Mouse (Mus musculus) forebrain, embryonic 12.5 days (tissue): ENCODE results near the gene Kif17. TPM values are rescaled to one million over a fixed set of nuclear protein-coding genes. Genes with fewer than 3 reads are reported as not detected.
A peak's percentile ranks its signal among the peaks of the same experiment; 100 is the strongest.

ENCODE experiments used
- ATAC-seq: fragments of 200-750 bp; cut with Nextera tagmentation; 2 replicates; pipeline ENCODE4 v1.8.0; 2017; ENCODE audit warnings: moderate TSS enrichment; ENCODE audit not compliant: low FRiP score
- H3K27ac ChIP-seq: fragments of 300-500 bp; sonication (generic); 2 replicates; pipeline ENCODE4 v1.5.1; 2016; ENCODE audit warnings: mild to moderate bottlenecking
- H3K27me3 ChIP-seq: fragments of 300-500 bp; sonication (generic); 2 replicates; pipeline ENCODE4 v1.6.1; 2016; ENCODE audit warnings: mild to moderate bottlenecking
- H3K36me3 ChIP-seq: fragments of 300-500 bp; sonication (generic); replicated peaks from 2 replicates; pipeline ENCODE4 v1.6.1; 2016; ENCODE audit warnings: mild to moderate bottlenecking
- H3K4me1 ChIP-seq: fragments of 300-500 bp; sonication (generic); 2 replicates; pipeline ENCODE4 v1.6.1; 2016
- H3K4me2 ChIP-seq: fragments of 300-500 bp; sonication (generic); 2 replicates; pipeline ENCODE4 v1.6.1; 2016; ENCODE audit warnings: mild to moderate bottlenecking, moderate library complexity
- H3K4me3 ChIP-seq: fragments of 300-500 bp; sonication (generic); replicated peaks from 2 replicates; pipeline ENCODE4 v1.5.1; 2016; ENCODE audit warnings: mild to moderate bottlenecking
- H3K9ac ChIP-seq: fragments of 300-500 bp; sonication (generic); 2 replicates; pipeline ENCODE4 v1.6.1; 2016; ENCODE audit warnings: mild to moderate bottlenecking
- H3K9me3 ChIP-seq: fragments of 300-500 bp; sonication (generic); 2 replicates; pipeline ENCODE4 v1.6.1; 2016
- WGBS: fragments of 180-500 bp; shearing (Covaris S2); methylation state at CpG from one replicate; pipeline ENCODE4 v1.1.7; 2016; 5-methylcytosine and 5-hydroxymethylcytosine counted together
- polyA plus RNA-seq: library from polyadenylated mRNA; unstranded; fragments of >200 nt; fragmentation: Nextera tagmentation; extraction: Ambion mirVana; gene quantifications from 2 replicates; pipeline ENCODE4 v1.2.1, GENCODE M21; 2016

The Kif17 gene
- 0.40 and 0.45 TPM in 2 replicates for polyA plus RNA-seq

DNA sequence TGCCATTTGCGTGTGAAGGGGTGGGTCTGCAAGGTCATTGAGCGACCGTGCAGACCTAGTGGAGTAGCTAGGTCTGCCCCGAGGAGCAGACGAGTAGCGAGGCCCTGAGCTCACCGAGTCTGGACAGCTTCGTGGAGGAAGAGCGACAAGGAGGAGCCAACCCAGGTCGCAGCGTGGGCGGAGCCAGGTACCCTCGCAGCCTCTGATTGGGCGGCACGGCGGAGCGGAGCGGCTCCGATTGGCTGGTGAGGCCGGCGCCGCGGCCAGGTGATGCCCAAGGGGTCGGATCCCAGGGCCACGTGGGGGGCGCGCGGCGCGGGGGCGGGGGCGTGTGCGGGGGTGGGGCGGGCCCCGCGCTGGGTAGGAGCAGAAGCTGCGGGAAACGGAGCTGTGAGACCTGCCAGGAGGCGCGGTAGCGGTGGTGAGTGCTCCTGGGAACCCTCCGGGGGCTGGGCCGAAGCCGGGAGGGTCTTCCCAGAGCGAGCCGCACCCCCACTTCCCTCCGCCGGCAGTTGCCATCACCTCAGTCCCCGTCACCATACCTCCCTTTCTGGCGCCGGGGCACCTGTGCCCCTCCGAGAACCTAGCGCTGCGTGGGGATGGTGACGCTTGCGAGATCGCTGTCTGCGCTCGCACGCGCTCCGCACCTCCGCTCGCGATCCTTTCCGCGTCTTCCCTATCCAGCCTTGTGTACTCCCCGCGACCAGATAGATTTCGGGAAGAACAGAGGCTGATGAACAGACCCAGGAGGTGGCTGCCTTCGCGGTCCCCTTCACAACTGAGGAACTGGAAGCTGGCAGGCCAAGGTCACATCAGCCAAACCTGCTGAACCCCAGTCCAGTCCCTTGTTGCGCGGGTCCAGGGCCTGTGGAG lies at the start of gene Kif17, which contains the start of gene Sh2d5:
Gene Kif17 (plus strand): TSS at position 348 of the 873 bp plus-strand sequence.
Gene Sh2d5 (plus strand): TSS at position 316 of the 873 bp plus-strand sequence.
- 0 out of 2 replicates have a peak within 1 kb of the TSS, but pooled peaks have one; percentile 6 for H3K27ac ChIP-seq
- no peaks in the 10 kb centered on the region for H3K9me3 ChIP-seq
- H3K4me3 ChIP-seq, result peak within 1 kb of the TSS; percentile 56
- peak; percentile 88 for ATAC-seq
- WGBS, result 1% methylated on average over 58 of the region's 74 CpGs
- H3K9ac ChIP-seq, result peak within 1 kb of the TSS; percentile 38
- peaks cover 37% of the 10 kb centered on the region for H3K4me1 ChIP-seq
- peaks cover 74% of the 10 kb centered on the region for H3K27me3 ChIP-seq
- peaks cover 26% of the 10 kb centered on the region for H3K36me3 ChIP-seq
- peak within 1 kb of the TSS; percentile 94 for H3K4me2 ChIP-seq

DNA sequence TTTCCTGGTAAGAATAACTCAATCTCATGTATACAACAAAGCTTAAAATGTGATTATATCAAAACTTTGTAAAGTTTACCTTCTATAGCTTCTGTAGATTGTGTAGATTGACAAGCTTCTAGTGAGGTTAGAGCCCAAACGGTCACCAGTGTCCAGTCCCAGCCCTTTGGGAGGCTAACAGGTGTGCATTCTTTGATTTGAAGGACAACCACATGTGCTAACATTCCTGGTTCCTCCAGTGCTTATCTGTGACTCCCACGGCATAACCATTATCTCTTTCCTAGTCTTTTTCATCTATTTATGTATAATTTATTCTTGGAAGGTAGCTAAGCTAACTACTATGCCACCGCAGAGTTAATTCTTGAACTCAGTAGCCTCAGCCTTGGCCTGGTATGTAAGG lies 49.5 kb upstream of the Kif17 start:
- ATAC-seq, result no peak
- Histone ChIP-seq H3K27me3 (no peaks in the 10 kb centered on the region), H3K9me3 (no peaks in the 10 kb centered on the region), H3K36me3 (peaks cover 92% of the 10 kb centered on the region), H3K4me3 (no peak overlapping the region), H3K9ac (no peak overlapping the region), H3K4me2 (no peak overlapping the region), H3K27ac (no peak overlapping the region), H3K4me1 (no peaks in the 10 kb centered on the region)
- 90% methylated on average over 3 of the region's 3 CpGs for WGBS

DNA sequence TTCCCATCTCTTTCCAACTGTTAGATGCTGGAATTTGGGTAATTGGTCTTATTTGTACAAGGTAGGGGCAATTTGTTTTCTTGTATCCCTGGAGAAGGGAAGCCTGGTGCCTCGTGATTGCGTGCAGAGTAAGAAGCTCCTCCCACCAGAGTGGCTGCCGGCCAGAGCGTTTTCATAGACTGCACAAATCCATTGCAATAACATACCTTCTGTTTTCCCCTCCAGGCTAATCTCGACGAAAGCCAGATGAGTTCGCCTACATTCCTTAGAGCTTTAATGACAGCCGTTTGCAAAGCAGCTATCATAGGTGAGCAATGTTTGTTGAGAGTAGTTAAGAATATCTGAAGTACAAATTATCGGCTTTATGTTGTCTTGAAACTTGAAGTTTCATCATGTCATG lies 48.5 kb upstream of the Kif17 start:
- peaks cover 86% of the 10 kb centered on the region for H3K36me3 ChIP-seq
- ATAC-seq, result no peak
- WGBS, result 86% methylated on average over 9 of the region's 9 CpGs
- no peaks in the 10 kb centered on the region for H3K27me3 ChIP-seq
- H3K4me2 ChIP-seq, result no peak overlapping the region
- H3K4me3 ChIP-seq, result no peak overlapping the region
- no peak overlapping the region for H3K27ac ChIP-seq
- H3K9me3 ChIP-seq, result no peaks in the 10 kb centered on the region
- H3K4me1 ChIP-seq, result no peaks in the 10 kb centered on the region
- H3K9ac ChIP-seq, result no peak overlapping the region

DNA sequence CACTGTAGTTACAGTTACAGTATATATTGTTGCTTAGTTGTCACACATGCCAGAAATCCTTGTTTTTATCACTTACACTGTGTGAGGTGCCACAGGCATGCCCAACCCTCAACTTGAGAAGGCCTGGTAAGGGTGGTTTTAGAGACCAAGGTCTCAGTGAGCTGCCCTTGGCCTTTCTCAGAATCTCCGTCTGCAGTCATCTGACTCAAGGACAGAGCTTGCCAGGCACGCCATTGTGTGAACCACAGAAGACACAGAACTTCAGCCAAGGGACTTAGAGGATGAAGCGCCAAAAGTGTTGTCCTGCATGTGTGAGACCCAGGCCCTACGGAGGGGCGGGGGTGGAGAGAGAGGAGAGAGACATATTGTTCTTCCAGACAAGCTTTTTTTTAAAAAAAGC lies 40.1 kb upstream of the Kif17 start:
- Histone ChIP-seq H3K27me3 (no peaks in the 10 kb centered on the region), H3K9ac (no peak overlapping the region), H3K4me2 (no peak overlapping the region), H3K36me3 (peaks cover 40% of the 10 kb centered on the region), H3K4me3 (no peak overlapping the region), H3K27ac (no peak overlapping the region), H3K4me1 (no peaks in the 10 kb centered on the region), H3K9me3 (no peaks in the 10 kb centered on the region)
- WGBS, result 90% methylated on average over 5 of the region's 5 CpGs
- no peak for ATAC-seq

DNA sequence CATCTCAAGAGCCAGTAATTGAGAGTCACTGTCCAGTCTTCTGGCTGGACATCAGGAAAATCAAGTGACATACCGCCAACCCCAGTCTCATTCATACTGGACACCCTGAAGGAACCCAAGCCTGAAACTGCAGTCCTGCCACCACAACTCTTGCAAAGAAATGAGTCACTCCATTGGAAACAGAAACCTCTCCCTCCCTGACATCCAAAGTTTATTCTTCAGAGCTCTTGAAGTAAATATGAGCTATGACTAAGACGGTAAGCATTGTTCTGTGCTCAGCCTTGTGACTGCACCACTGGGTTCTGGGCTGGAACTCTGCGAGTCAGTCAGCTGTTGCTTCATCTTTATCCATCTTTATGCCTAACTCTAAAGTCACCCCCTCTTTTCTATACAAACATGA lies 36.4 kb upstream of the Kif17 start:
- WGBS, result 91% methylated on average over 3 of the region's 3 CpGs

DNA sequence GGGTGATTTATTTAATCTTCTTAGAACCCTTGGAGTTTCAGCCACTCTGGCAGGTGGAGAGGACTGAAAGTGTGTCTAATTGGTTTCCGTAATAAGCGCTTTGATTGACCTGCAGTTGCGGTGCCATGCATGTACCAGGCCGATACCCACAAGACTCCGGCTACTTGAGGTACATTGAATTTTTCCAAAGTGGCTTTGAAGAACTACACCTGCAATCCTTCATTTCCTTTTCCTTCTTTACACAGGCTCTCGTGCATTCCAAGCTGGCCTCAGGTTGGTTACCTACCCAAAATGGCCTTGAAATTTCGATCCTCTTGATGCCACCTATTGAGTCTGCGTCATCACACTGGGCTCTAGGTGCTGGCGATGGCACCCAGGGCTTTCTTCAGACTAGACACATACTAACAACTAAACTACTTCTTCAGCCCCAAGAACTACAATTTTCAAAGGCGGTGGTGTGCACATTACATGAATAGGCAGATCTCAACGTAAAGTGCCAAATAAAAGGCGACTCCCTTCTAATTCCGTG lies 34.5 kb upstream of the Kif17 start:
- peaks cover 39% of the 10 kb centered on the region for H3K4me1 ChIP-seq
- H3K9ac ChIP-seq, result peak overlapping the region; percentile 97
- H3K27me3 ChIP-seq, result no peaks in the 10 kb centered on the region
- 49% methylated on average over 13 of the region's 13 CpGs for WGBS
- H3K27ac ChIP-seq, result peak overlapping the region; percentile 100
- H3K4me2 ChIP-seq, result peak overlapping the region; percentile 65
- no peak for ATAC-seq
- H3K36me3 ChIP-seq, result no peaks in the 10 kb centered on the region
- no peaks in the 10 kb centered on the region for H3K9me3 ChIP-seq
- peak overlapping the region; percentile 96 for H3K4me3 ChIP-seq

More for the DNA sequence above, 36.4 kb upstream of the Kif17 start:
- H3K4me3 ChIP-seq, result no peak overlapping the region
- H3K4me1 ChIP-seq, result peaks cover 21% of the 10 kb centered on the region
- no peaks in the 10 kb centered on the region for H3K27me3 ChIP-seq
- no peak overlapping the region for H3K9ac ChIP-seq
- H3K27ac ChIP-seq, result no peak overlapping the region
- peaks cover 15% of the 10 kb centered on the region for H3K36me3 ChIP-seq
- H3K4me2 ChIP-seq, result no peak overlapping the region
- H3K9me3 ChIP-seq, result no peaks in the 10 kb centered on the region
- no peak for ATAC-seq

DNA sequence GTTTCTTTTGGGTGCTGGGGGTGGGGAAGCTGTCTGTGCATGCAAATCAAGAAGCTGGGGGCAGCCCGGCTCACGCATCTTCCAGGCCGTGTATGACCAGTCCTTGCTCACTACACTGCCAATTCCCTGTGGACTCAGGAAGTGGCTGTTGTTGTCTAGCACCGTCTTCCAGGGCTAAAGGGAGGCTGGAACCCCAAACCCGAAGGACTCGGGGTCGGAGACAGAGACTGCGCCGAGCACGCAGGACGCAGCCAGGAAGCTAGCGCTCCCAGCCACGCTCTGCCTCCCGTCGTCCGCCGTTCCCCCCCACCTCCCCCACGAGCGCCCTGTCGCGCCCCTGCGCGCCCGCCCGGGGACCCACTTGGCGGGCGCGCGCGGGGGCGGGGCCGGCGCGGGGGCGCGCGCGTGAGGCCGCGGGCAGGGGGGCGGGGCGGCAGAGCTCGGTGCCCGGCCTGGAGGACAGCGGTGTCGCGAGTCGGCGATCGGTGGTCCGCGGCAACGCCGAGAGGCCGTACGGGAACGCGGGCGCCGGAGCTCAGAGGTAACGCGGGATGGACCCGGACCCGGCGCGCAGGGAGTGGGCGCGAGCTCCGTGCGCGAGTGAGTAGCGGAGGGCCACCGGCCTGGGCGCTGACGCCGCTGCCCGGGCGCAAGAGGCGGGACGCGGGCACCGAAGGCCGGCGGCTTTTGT lies 33.9 kb upstream of the Kif17 start, which contains the start of gene Hp1bp3:
Gene Hp1bp3 (plus strand): TSS at position 97 of the 691 bp plus-strand sequence.
- H3K27me3 ChIP-seq, result no peaks in the 10 kb centered on the region
- under 1% methylated on average over 43 of the region's 84 CpGs for WGBS

DNA sequence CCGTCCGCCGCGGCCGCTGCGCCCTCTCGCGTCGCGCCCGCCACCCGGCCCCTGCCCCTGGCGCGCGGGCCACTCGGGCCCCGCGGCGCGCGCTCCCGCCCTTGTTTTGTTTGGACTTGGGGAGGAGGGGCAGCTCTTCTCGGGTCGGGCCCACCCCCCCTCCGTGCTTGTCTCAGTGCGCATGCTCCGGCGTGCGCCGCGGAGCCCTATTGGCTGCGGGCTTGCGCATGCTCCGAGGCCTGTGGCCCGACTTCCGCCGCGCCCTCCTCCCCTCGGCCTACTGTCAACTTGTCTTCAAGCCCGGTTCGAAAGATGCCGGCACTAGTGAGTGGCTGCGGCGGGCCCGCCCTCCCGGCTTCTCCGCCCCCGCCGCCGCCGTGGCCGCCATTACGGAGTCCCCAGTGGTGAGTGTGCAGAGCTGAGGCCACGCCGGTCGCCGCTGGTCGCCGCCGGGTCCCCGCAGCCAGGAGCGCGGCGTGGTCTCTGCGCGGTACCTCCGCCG lies 33.3 kb upstream of the Kif17 start:
- Histone ChIP-seq H3K9ac (peak overlapping the region; percentile 97), H3K9me3 (no peaks in the 10 kb centered on the region), H3K27me3 (no peaks in the 10 kb centered on the region), H3K4me1 (peaks cover 39% of the 10 kb centered on the region), H3K27ac (peak overlapping the region; percentile 100), H3K36me3 (peaks cover under 1% of the 10 kb centered on the region; the same call in 1 of the 2 replicates), H3K4me3 (peak overlapping the region; percentile 96), H3K4me2 (peak overlapping the region; percentile 65)
- WGBS, result under 1% methylated on average over 46 of the region's 68 CpGs
- peak; percentile 95 for ATAC-seq

More for the DNA sequence above, 33.9 kb upstream of the Kif17 start, which contains the start of gene Hp1bp3:
- Histone ChIP-seq H3K36me3 (no peaks in the 10 kb centered on the region), H3K4me1 (peaks cover 39% of the 10 kb centered on the region), H3K9ac (peak within 1 kb of the TSS; percentile 97), H3K4me3 (peak within 1 kb of the TSS; percentile 96), H3K4me2 (peak within 1 kb of the TSS; percentile 65), H3K27ac (peak within 1 kb of the TSS; percentile 100), H3K9me3 (no peaks in the 10 kb centered on the region)
- peak; percentile 78 for ATAC-seq

DNA sequence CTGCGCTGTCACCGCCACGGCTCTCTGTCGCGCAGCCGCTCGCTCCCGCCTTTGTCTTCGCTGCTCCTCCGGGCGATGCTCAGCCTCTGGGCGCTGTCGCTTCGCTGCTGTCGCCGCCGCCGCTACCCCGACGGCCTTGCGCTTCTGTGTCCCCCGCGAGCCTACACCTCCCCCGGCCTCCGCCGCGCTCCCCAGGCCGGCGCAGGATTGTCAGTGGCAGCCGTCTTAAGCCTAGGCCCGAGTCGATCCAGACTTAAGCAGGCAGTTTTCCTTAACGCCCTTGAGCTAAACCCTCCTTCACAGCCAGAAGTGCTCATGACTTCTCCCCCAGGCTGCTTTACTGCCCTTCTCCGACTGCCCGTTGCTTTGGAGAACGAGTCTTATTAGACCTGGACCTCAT lies 32.8 kb upstream of the Kif17 start:
- peak overlapping the region; percentile 96 for H3K4me3 ChIP-seq
- H3K27ac ChIP-seq, result peak overlapping the region; percentile 100
- no peaks in the 10 kb centered on the region for H3K9me3 ChIP-seq
- H3K4me1 ChIP-seq, result peaks cover 39% of the 10 kb centered on the region
- H3K4me2 ChIP-seq, result peak overlapping the region; percentile 65
- H3K36me3 ChIP-seq, result peaks cover 6% of the 10 kb centered on the region
- H3K9ac ChIP-seq, result peak overlapping the region; percentile 93
- WGBS, result under 1% methylated on average over 36 of the region's 36 CpGs
- no peaks in the 10 kb centered on the region for H3K27me3 ChIP-seq
- peak; percentile 36; the same call in 1 of the 2 replicates for ATAC-seq

DNA sequence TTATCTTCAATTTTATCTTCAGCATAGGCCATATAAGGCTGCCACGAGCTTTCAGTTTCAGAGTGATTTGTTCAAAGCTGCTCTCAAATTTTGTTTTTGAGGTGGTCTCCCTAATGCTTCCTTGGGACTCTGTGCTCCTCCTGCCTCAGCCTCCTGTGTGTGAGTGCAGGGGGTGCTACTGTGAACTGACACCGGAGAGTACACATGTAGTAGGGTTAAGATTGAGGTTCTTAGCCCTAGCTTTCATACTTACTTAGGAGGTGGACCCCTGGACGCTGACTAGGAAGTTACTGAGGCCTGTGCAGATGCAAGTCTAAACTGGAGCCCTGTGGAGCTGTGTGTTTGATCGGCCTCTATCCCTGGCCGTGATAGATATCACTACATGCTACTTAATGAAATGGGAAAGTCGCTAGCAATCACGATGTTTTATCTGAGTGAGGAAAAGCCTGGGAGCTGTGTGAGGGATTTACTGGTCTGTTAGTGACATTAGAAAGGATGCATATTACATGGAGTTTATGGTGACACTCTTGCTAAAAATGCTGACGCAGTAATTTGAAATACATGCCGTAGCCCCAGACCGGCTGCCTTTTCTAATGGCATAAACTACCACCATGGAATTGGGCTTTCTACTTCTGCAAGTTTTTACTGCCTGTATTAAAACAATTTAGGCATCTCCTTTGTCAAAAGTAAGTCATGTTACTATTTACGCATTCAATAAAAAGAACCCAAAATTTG lies 32.1 kb upstream of the Kif17 start:
- 86% methylated on average over 11 of the region's 11 CpGs for WGBS
- Histone ChIP-seq H3K4me1 (peaks cover 39% of the 10 kb centered on the region), H3K4me2 (peak overlapping the region; percentile 65), H3K27ac (peak overlapping the region; percentile 100; the same call in 1 of the 2 replicates), H3K9me3 (no peaks in the 10 kb centered on the region), H3K9ac (peak overlapping the region; percentile 93), H3K4me3 (peak overlapping the region; percentile 96), H3K36me3 (peaks cover 13% of the 10 kb centered on the region), H3K27me3 (no peaks in the 10 kb centered on the region)
- ATAC-seq, result no peak

DNA sequence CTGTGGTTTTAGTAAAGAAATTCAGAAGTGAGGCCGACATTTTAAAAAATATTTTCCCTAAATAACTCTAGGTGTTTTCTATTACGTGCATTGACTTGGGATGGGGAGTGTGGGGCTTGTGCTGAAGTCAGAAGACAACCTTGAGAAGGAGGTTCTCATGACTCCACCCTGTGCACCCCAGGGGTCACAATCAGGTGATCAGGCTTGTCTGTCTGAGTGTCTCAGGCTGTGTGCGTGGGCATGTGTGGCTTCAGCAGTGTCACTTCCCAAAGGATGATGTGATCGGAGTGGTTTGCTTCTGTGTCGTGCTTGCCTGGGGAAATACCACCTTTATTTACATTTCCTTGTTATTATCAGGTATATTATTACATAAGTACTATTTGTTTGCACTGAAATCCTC lies 30.9 kb upstream of the Kif17 start:
- Histone ChIP-seq H3K4me1 (peaks cover 39% of the 10 kb centered on the region), H3K36me3 (peaks cover 25% of the 10 kb centered on the region), H3K4me3 (no peak overlapping the region), H3K27me3 (no peaks in the 10 kb centered on the region), H3K4me2 (no peak overlapping the region), H3K27ac (no peak overlapping the region), H3K9me3 (no peaks in the 10 kb centered on the region), H3K9ac (no peak overlapping the region)
- ATAC-seq, result no peak
- 89% methylated on average over 5 of the region's 5 CpGs for WGBS
